Mouse (Mus musculus): Measurements from ENCODE around the gene Sf3a3. TPM values are rescaled to one million over a fixed set of nuclear protein-coding genes. Genes with fewer than 3 reads are reported as not detected.

The Sf3a3 gene
- polyA plus RNA-seq, 1 experiment from 2014 or later, result 180 TPM

DNA sequence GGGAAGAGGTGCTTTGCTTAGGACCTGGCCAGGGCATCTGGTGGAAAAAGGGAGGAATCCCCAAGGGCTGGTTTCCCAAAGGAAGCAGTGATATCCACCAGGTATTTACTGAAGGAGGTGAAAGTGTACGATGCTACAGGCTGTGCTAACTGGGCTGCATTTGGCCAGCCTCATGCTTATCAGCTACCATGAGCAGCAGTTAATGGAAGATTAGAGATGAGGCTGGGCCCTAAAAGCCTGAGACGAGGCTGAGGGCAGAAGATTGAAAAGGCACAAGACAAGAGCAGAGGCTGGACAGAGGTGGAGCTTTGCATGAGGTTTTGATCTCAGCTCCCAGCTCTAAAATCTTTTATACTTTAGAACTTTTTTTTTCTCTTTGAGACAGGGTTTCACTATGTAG lies 59.9 kb downstream of the Sf3a3 start:
- H3K36me3 ChIP-seq, result peaks cover 11% of the 10 kb centered on the region
- peak; percentile 85 for DNase-seq (ENCODE audit: low spot score)
- WGBS, result 15% methylated on average over 2 of the region's 2 CpGs
- no peak overlapping the region for H3K4me3 ChIP-seq
- peak overlapping the region; percentile 57; the same call in 1 of the 2 replicates for H3K27ac ChIP-seq
- H3K4me1 ChIP-seq, result peaks cover 23% of the 10 kb centered on the region
- H3K9me3 ChIP-seq, result no peaks in the 10 kb centered on the region
- no peaks in the 10 kb centered on the region for H3K27me3 ChIP-seq (ENCODE audit: insufficient read depth, poor library complexity, severe bottlenecking)

DNA sequence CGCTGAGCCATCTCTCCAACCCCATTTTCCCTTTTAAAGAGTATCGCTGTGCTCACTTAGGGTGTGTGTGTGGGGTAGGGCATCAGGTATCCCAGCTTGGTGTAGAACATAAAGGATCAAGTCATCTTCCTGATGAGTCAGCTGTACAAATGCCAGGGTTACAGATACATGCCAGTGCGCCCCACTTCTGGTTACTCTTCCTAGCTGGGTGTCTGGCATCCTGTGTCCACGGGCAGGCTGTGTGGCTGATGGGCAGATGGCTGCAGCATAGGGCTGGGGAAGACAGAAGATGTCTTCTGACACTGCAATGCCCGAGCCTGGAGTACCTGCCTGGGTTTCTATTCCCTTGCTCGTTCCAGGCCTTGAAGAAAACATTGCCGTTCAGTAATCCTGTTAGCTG lies 66.8 kb downstream of the Sf3a3 start:
- H3K4me3 ChIP-seq, result no peak overlapping the region
- DNase-seq (ENCODE audit: low spot score), result no peak
- no peaks in the 10 kb centered on the region for H3K27me3 ChIP-seq (ENCODE audit: insufficient read depth, poor library complexity, severe bottlenecking)
- no peak overlapping the region for H3K27ac ChIP-seq
- peaks cover 66% of the 10 kb centered on the region for H3K36me3 ChIP-seq
- no peaks in the 10 kb centered on the region for H3K9me3 ChIP-seq
- 93% methylated on average over 7 of the region's 7 CpGs for WGBS
- H3K4me1 ChIP-seq, result no peaks in the 10 kb centered on the region

MicroRNA genes within 50 kb of the gene (microRNA counts, 519-probe panel; counts per million panel counts)
- not detected for microRNA mmu-miR-697
- microRNA mmu-miR-698, result not detected

Small RNA genes within 50 kb of the gene (microRNA-seq; reads per million reads assigned to microRNA genes)
- gene Gm24721, result not detected
- gene Mir697, result not detected
- not detected for gene Mir698

Other genes with a start within 250 kb of the Sf3a3 start
- 0.20 TPM in 1 of 2 replicates, not detected in the other for gene 3100002H09Rik, start 104.0 kb upstream of the Sf3a3 start, polyA plus RNA-seq (2016; fragmentation: Nextera tagmentation; extraction: Ambion mirVana)
- 0.10 and 0.35 TPM in 2 replicates for gene Pou3f1, start 58.0 kb upstream of the Sf3a3 start, polyA plus RNA-seq (2016; fragmentation: Nextera tagmentation; extraction: Ambion mirVana)
- gene Utp11, start 21.2 kb upstream of the Sf3a3 start, polyA plus RNA-seq (2016; fragmentation: Nextera tagmentation; extraction: Ambion mirVana), result 53.0 and 63.6 TPM in 2 replicates
- 3.9 and 5.4 TPM in 2 replicates for gene Fhl3, start 14.1 kb upstream of the Sf3a3 start, polyA plus RNA-seq (2016; fragmentation: Nextera tagmentation; extraction: Ambion mirVana)
- 19.9 and 25.5 TPM in 2 replicates for gene Inpp5b, start 27.1 kb downstream of the Sf3a3 start, polyA plus RNA-seq (2016; fragmentation: Nextera tagmentation; extraction: Ambion mirVana)
- gene Mtf1, start 87.3 kb downstream of the Sf3a3 start, polyA plus RNA-seq (2016; fragmentation: Nextera tagmentation; extraction: Ambion mirVana), result 16.1 and 16.9 TPM in 2 replicates
- gene Yrdc, start 135.9 kb downstream of the Sf3a3 start, polyA plus RNA-seq (2016; fragmentation: Nextera tagmentation; extraction: Ambion mirVana), result 25.8 and 39.3 TPM in 2 replicates
- gene 1110065P20Rik, start 136.4 kb downstream of the Sf3a3 start, polyA plus RNA-seq (2016; fragmentation: Nextera tagmentation; extraction: Ambion mirVana), result 45.0 and 58.0 TPM in 2 replicates
- 0.09 and 0.11 TPM in 2 replicates for gene Maneal, start 147.4 kb downstream of the Sf3a3 start, polyA plus RNA-seq (2016; fragmentation: Nextera tagmentation; extraction: Ambion mirVana)
- gene Epha10, start 166.1 kb downstream of the Sf3a3 start, polyA plus RNA-seq (2016; fragmentation: Nextera tagmentation; extraction: Ambion mirVana), result 0.08 TPM in 1 of 2 replicates, not detected in the other
- 11.6 and 12.7 TPM in 2 replicates for gene 9930104L06Rik, start 222.3 kb downstream of the Sf3a3 start, polyA plus RNA-seq (2016; fragmentation: Nextera tagmentation; extraction: Ambion mirVana)
- gene Cdca8, start 224.5 kb downstream of the Sf3a3 start, polyA plus RNA-seq (2016; fragmentation: Nextera tagmentation; extraction: Ambion mirVana), result 147 and 176 TPM in 2 replicates